29 mouse cellular contexts compared by ENCODE assay signal in genomic region chr3:91483453-91483852, GRCm38 (mm10).
"Had no signal": no experiment of that assay in that cellular context is flagged by ENCODE, and none has a peak within 500 bp of the region (broad histone marks: within the 10 kb centered on the region; RNA-seq: fewer than 3 reads in every experiment).

No protein-coding gene starts in this region.

- DNase-seq: cerebellum, adult 2 months; cerebellum, adult 8-10 months; cerebellum, adult 9-10 months; cerebellum, adult 9-11 months; cerebellum, postnatal 10 days; cerebellum, postnatal 14 days; cerebellum, postnatal 25 days; cerebellum, postnatal 36 days; embryo, embryonic 11 days; forebrain, postnatal 0 days; gastrocnemius, adult 2 months; gastrocnemius, postnatal 10 days; gastrocnemius, postnatal 14 days; gastrocnemius, postnatal 25 days; gastrocnemius, postnatal 36 days; heart, adult 11 months; heart, adult 18-20 months; heart, adult 2 months had no signal

- H3K36me3 ChIP-seq: embryonic facial prominence, embryonic 10.5 days; embryonic facial prominence, embryonic 12.5 days; embryonic facial prominence, embryonic 13.5 days; embryonic facial prominence, embryonic 15.5 days; forebrain, embryonic 10.5 days; forebrain, embryonic 12.5 days; forebrain, embryonic 15.5 days had no signal

- H3K4me3 ChIP-seq: embryonic facial prominence, embryonic 10.5 days; embryonic facial prominence, embryonic 12.5 days; embryonic facial prominence, embryonic 13.5 days; embryonic facial prominence, embryonic 15.5 days; erythroblast, embryonic 14.5 days; forebrain, embryonic 10.5 days; forebrain, embryonic 12.5 days; forebrain, embryonic 13.5 days; forebrain, embryonic 15.5 days; gastrocnemius, adult 2 months; heart, adult 2 months had no signal

- H3K9me3 ChIP-seq: embryonic facial prominence, embryonic 15.5 days had no signal

- H3K9ac ChIP-seq: embryonic facial prominence, embryonic 12.5 days; embryonic facial prominence, embryonic 13.5 days; embryonic facial prominence, embryonic 15.5 days; forebrain, embryonic 12.5 days; forebrain, embryonic 13.5 days; forebrain, embryonic 15.5 days; forebrain, postnatal 0 days had no signal

- H3K4me1 ChIP-seq: embryonic facial prominence, embryonic 10.5 days; embryonic facial prominence, embryonic 12.5 days; embryonic facial prominence, embryonic 13.5 days; embryonic facial prominence, embryonic 15.5 days; forebrain, embryonic 10.5 days; forebrain, embryonic 12.5 days; forebrain, embryonic 13.5 days; forebrain, embryonic 15.5 days had no signal

- ATAC-seq: forebrain, embryonic 13.5 days; forebrain, embryonic 14.5 days; forebrain, embryonic 15.5 days; forebrain, embryonic 16.5 days; forebrain, postnatal 0 days had no signal

- H3K4me2 ChIP-seq: embryonic facial prominence, embryonic 12.5 days; embryonic facial prominence, embryonic 13.5 days; embryonic facial prominence, embryonic 15.5 days; forebrain, embryonic 12.5 days; forebrain, embryonic 13.5 days; forebrain, embryonic 15.5 days had no signal

- H3K27me3 ChIP-seq: embryonic facial prominence, embryonic 12.5 days; embryonic facial prominence, embryonic 13.5 days; embryonic facial prominence, embryonic 15.5 days; forebrain, embryonic 12.5 days; forebrain, embryonic 13.5 days; forebrain, embryonic 15.5 days had no signal

- H3K27ac ChIP-seq: embryonic facial prominence, embryonic 10.5 days; embryonic facial prominence, embryonic 12.5 days; embryonic facial prominence, embryonic 13.5 days; embryonic facial prominence, embryonic 15.5 days; forebrain, embryonic 10.5 days; forebrain, embryonic 12.5 days; forebrain, embryonic 13.5 days; forebrain, embryonic 15.5 days; gastrocnemius, adult 2 months; heart, adult 2 months had no signal
